Mouse (Mus musculus) monocyte, adult 5-6 weeks (primary cell): Measurements from ENCODE around the gene Kif28. TPM values are rescaled to one million over a fixed set of nuclear protein-coding genes. Genes with fewer than 3 reads are reported as not detected.
"Not testable (repeated sequence)": the region's sequence is repeated elsewhere in the genome, so short reads cannot be mapped to it uniquely, and the experiment has no call there.

ENCODE experiments used
- ATAC-seq: fragments of 153-309, 156-312 bp; replicated peaks from 2 replicates; pipeline ENCODE4 v1.8.0; 2017; ENCODE audit warnings: mild to moderate bottlenecking; ENCODE audit not compliant: low TSS enrichment, insufficient number of reproducible peaks, severe bottlenecking, poor library complexity, low FRiP score
- total RNA-seq: library from RNA; stranded (forward); fragments of 200-1000, 200-491, 200-594 nt; gene quantifications from 3 replicates; pipeline ENCODE4 v1.2.3, GENCODE M21; 2017

Kif28 gene
- not detected in 3 replicates for total RNA-seq

- ATAC-seq: no peak
These were observed at the start of gene Kif28 for GRCm38 (mm10) chr1:179745171-179745570. Kif28 (minus strand) TSS chr1:179745271.

- no peak for ATAC-seq
These were observed 42.2 kb upstream of the Kif28 start for GRCm38 (mm10) chr1:179787281-179787680.

GRCm38 (mm10) chr1:179785502-179785901 is 40.4 kb upstream of the Kif28 start:
- ATAC-seq: no peak

GRCm38 (mm10) chr1:179784098-179784497 is 39.0 kb upstream of the Kif28 start:
- no peak for ATAC-seq

GRCm38 (mm10) chr1:179776831-179777230 is 31.8 kb upstream of the Kif28 start:
- no peak for ATAC-seq

GRCm38 (mm10) chr1:179760553-179760952 is 15.5 kb upstream of the Kif28 start:
- no peak for ATAC-seq

GRCm38 (mm10) chr1:179760086-179760485 is 15.0 kb upstream of the Kif28 start:
- ATAC-seq: no peak

- no peak for ATAC-seq
These were observed 11.4 kb upstream of the Kif28 start for GRCm38 (mm10) chr1:179756477-179756876.

GRCm38 (mm10) chr1:179753006-179753405 is 7.9 kb upstream of the Kif28 start:
- ATAC-seq: no peak

- no peak for ATAC-seq
These were observed 7.2 kb upstream of the Kif28 start for GRCm38 (mm10) chr1:179752276-179752675.

- no peak for ATAC-seq
These were observed 1.4 kb downstream of the Kif28 start for GRCm38 (mm10) chr1:179743593-179744193.

- no peak for ATAC-seq
These were observed 8.6 kb downstream of the Kif28 start for GRCm38 (mm10) chr1:179736483-179736882.

- no peak; the same call in 1 of the 2 replicates for ATAC-seq
These were observed 10.3 kb downstream of the Kif28 start for GRCm38 (mm10) chr1:179734500-179735474.

GRCm38 (mm10) chr1:179731391-179731790 is 13.7 kb downstream of the Kif28 start:
- ATAC-seq: no peak

- ATAC-seq: no peak
These were observed 16.4 kb downstream of the Kif28 start for GRCm38 (mm10) chr1:179728661-179729060.

- ATAC-seq: no peak
These were observed 22.1 kb downstream of the Kif28 start for GRCm38 (mm10) chr1:179722811-179723469.

GRCm38 (mm10) chr1:179715786-179716185 is 29.3 kb downstream of the Kif28 start:
- ATAC-seq: no peak

GRCm38 (mm10) chr1:179715289-179715688 is 29.8 kb downstream of the Kif28 start:
- ATAC-seq: not testable (repeated sequence)

GRCm38 (mm10) chr1:179713367-179713766 is 31.7 kb downstream of the Kif28 start:
- ATAC-seq: no peak
